Mouse (Mus musculus) thymus, adult 2 months (tissue): Measurements from ENCODE around the gene Ankrd13b. TPM values are rescaled to one million over a fixed set of nuclear protein-coding genes. Genes with fewer than 3 reads are reported as not detected.
"Not testable (repeated sequence)": the region's sequence is repeated elsewhere in the genome, so short reads cannot be mapped to it uniquely, and the experiment has no call there.

Experiments used
- DNase-seq: peaks from one replicate; pipeline ENCODE4 v3.0.0; 2021
- H3K27ac ChIP-seq: fragments of 200-500 bp; 2 replicates; pipeline ENCODE4 v1.5.1; 2012; ENCODE audit warnings: low read length, control low read depth; ENCODE audit not compliant: control insufficient read depth, insufficient read depth
- H3K27me3 ChIP-seq: fragments of 200-500 bp; 2 replicates; pipeline ENCODE4 v1.6.1; 2012; ENCODE audit warnings: mild to moderate bottlenecking, low read length, moderate library complexity, mixed read lengths; ENCODE audit not compliant: control insufficient read depth, insufficient read depth
- H3K36me3 ChIP-seq: fragments of 200-500 bp; 2 replicates; pipeline ENCODE4 v1.6.1; 2012; ENCODE audit warnings: mild to moderate bottlenecking, low read length, moderate library complexity; ENCODE audit not compliant: control insufficient read depth, insufficient read depth
- H3K4me1 ChIP-seq: fragments of 200-500 bp; replicated peaks from 2 replicates; pipeline ENCODE4 v1.6.1; 2012; ENCODE audit warnings: low read length; ENCODE audit not compliant: control insufficient read depth, insufficient read depth
- H3K4me3 ChIP-seq: fragments of 200-500 bp; 2 replicates; pipeline ENCODE4 v1.5.1; 2012; ENCODE audit warnings: mild to moderate bottlenecking, low read length, control low read depth, moderate library complexity; ENCODE audit not compliant: control insufficient read depth, insufficient read depth
- CTCF ChIP-seq: fragments of 200-500 bp; IDR thresholded peaks from 2 replicates; pipeline ENCODE4 v1.5.1; 2012; ENCODE audit warnings: mild to moderate bottlenecking, control low read depth, low read length, moderate library complexity, borderline replicate concordance; ENCODE audit not compliant: control insufficient read depth, poor library complexity, insufficient read depth; ENCODE audit errors: extremely low read depth
- POLR2A ChIP-seq: fragments of 200-500 bp; IDR thresholded peaks from 2 replicates; pipeline ENCODE4 v1.6.1; 2012; ENCODE audit warnings: mild to moderate bottlenecking, low read length, control low read depth, moderate library complexity; ENCODE audit not compliant: control insufficient read depth, poor library complexity, insufficient read depth; ENCODE audit errors: extremely low read depth
- WGBS: fragments of 180-500 bp; shearing (Covaris S2); methylation state at CpG from one replicate; pipeline ENCODE4 v1.1.7; 2018; 5-methylcytosine and 5-hydroxymethylcytosine counted together
- polyA plus RNA-seq: library from polyadenylated mRNA; depleted of rRNA; stranded (reverse); fragments of >200 nt; gene quantifications from 2 replicates; pipeline ENCODE4 v1.2.3, GENCODE M21; 2012; rRNA removed

Ankrd13b gene
- polyA plus RNA-seq, result 47.4 and 52.7 TPM in 2 replicates

DNA sequence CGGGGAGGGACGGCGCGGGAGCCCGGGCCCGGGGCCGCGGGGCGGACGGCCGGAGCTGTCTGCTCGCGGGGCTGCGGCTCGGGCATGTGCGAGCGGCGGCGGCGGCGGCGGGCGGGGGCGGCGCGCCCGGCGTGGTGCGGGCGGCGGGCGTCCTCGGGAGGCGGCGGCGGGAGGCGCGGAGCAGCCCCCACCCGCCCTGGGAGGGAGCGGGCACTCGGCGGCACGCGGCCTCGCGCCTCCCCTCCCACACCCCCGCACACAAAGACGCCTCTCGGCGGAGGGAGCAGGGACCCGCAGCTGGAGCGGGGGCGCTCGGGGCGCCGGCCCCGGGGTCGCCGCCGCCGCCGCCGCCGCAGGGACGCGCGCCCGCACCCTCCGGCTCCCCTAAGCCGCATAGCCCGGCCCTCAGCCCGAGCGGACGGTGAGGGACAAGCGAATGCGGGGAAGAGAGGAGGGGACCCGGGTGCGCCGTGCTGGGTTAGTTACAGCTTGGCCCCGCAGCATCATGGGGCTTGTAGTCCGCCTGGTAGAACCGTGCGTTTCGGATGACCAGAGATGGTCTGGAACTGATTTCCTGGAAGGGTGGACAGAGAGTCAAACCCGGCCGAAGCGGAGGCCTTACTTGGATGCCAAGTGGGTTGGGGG lies at the start of gene Ankrd13b:
TSS of gene Ankrd13b (minus strand) at position 88 of the 645 bp plus-strand sequence.
- no peak within 1 kb of the TSS for H3K27ac ChIP-seq
- no peaks in the 10 kb centered on the region; the same call in 1 of the 2 replicates for H3K27me3 ChIP-seq
- no peak for TF ChIP-seq CTCF
- TF ChIP-seq POLR2A, result no peak
- 8% methylated on average over 81 of the region's 87 CpGs for WGBS
- no peaks in the 10 kb centered on the region for H3K36me3 ChIP-seq
- H3K4me1 ChIP-seq, result peaks cover 52% of the 10 kb centered on the region
- peak within 1 kb of the TSS; percentile 67 for H3K4me3 ChIP-seq
- DNase-seq, result peak; percentile 60

DNA sequence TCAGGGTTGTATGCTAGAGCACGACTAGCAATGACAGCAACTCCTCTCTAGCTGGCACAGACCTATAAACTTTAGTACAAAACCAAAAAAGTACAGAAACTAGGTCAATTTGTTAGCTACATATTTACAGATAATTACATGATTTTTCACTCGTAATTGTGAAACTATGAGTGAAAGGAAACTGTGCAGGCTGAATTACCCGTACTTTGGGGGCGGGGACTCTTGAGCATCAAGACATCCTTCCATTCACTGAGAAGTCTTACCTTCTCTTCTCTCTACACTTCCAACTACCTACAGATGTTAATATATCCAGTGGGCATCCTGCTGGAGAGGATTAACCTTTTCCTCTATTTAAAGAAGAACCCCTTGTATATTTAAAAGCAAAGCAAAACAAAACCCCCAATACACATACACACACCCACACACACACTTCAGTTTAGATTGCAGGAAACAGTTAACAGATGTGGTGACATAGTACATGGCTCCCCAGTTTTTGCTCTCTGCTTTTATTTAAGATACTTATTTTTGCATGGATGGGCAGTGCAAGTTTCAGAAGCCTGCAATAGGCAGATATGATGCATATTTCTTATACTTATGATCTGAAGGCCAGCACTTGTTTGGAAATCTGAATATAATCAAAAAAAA lies 42.8 kb upstream of the Ankrd13b start:
- Histone ChIP-seq H3K27me3 (no peaks in the 10 kb centered on the region), H3K36me3 (peaks cover 8% of the 10 kb centered on the region), H3K27ac (no peak overlapping the region), H3K4me3 (no peak overlapping the region), H3K4me1 (no peaks in the 10 kb centered on the region)
- TF ChIP-seq POLR2A (no peak), CTCF (no peak)
- DNase-seq, result no peak
- WGBS, result 83% methylated on average over 4 of the region's 4 CpGs

DNA sequence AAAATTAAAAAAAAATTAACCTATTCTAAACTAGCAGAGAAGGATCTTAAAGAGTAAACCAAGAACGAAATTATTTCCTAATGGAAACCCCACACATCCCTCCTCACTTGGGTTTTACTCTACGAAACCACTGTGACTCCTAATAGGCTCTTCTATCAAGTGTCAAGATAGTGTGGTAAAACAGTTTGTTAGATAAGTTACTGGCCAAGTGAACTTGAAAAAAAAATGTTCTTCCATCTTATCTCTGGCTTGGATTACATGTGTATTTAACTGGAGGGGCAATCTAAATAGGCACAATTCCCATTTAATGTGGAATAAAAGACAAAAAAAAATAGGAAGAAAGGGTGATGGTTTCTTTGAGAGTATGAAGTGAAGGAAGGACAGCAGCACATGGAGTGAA lies 41.4 kb upstream of the Ankrd13b start:
- 94% methylated on average over 2 of the region's 2 CpGs for WGBS
- DNase-seq, result no peak
- Histone ChIP-seq H3K36me3 (no peaks in the 10 kb centered on the region), H3K27me3 (no peaks in the 10 kb centered on the region), H3K4me1 (no peaks in the 10 kb centered on the region), H3K4me3 (no peak overlapping the region), H3K27ac (no peak overlapping the region)
- TF ChIP-seq POLR2A (no peak), CTCF (no peak)

DNA sequence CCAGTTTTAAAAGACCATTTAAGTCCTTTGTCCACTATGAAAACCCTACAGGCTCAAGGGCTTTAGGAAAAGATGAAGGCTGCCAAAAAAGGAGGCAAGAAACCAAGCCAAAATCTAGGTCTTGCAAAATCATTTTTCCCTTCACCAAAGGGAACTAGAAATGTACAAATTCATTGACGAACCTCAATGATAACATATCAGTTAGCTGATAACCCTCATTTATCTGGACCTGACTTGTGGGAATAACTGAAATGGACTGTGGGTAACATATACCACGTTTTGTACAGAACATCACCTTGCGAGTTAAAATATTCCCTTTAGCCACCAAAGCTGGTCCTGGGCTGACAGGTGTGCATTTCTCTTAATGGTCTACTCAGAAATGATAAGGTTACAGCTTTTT lies 40.2 kb upstream of the Ankrd13b start:
- Histone ChIP-seq H3K27ac (no peak overlapping the region), H3K4me3 (no peak overlapping the region), H3K36me3 (no peaks in the 10 kb centered on the region), H3K27me3 (no peaks in the 10 kb centered on the region), H3K4me1 (no peaks in the 10 kb centered on the region)
- 92% methylated on average over 3 of the region's 3 CpGs for WGBS
- TF ChIP-seq POLR2A, result no peak
- no peak for TF ChIP-seq CTCF
- no peak for DNase-seq

DNA sequence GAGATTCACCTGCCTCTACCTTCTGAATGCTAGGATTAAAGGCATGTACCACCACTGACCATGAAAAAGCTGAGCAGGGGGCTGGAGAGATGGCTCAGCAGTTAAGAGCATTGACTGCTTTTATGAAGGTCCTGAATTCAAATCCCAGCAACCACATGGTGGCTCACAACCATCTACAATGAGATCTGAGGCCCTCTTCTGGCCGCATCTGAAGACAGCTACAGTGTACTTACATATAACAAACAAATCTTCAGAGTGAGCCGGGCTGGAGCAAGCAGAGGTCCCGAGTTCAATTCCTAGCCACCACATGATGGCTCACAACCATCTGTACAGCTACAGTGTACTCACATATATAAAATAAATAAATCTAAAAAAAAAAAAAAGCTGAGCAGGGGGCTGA lies 38.9 kb upstream of the Ankrd13b start:
- not testable (repeated sequence) for H3K4me3 ChIP-seq, H3K27me3 ChIP-seq, H3K27ac ChIP-seq, H3K4me1 ChIP-seq, DNase-seq, H3K36me3 ChIP-seq
- 97% methylated on average over 3 of the region's 3 CpGs for WGBS

DNA sequence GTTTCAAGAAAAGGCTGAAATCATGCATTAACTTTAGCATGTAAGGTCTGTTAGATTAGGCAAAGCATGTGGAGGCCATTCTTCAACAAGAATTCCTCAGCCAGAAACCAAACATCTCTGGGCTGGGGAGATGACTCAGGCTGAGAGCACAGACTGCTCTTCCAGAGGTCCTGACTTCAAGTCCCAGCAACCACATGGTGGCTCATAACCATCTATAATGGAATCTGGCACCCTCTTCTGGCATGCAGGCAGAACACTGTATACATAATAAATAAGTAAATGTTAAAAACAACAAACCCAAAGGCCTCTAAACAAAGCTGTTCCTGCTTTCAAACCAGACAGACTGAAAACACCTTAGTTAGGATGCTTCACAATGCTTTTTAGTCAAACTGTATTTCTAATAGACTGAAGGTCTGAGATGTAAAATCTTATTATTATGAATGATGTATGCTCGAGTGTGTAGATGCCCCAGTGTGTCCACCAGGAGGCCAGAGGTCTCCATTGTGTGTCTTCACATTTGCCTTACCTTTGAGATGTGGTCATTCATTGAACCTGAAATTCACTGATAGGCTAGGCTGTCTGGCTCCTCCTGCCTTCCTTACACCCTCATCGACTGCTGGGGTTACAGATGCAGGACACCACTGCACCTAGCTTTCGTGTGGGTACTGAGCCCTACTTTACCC lies 36.5 kb upstream of the Ankrd13b start:
- TF ChIP-seq POLR2A (no peak), CTCF (no peak)
- Histone ChIP-seq H3K27me3 (no peaks in the 10 kb centered on the region), H3K36me3 (no peaks in the 10 kb centered on the region), H3K27ac (no peak overlapping the region), H3K4me1 (peaks cover 9% of the 10 kb centered on the region), H3K4me3 (no peak overlapping the region)
- no peak for DNase-seq
- WGBS, result 97% methylated on average over 3 of the region's 3 CpGs
